Mouse (Mus musculus): Measurements from ENCODE around the gene Bicra. TPM values are rescaled to one million over a fixed set of nuclear protein-coding genes. Genes with fewer than 3 reads are reported as not detected.

The Bicra gene
- polyA plus RNA-seq, 1 experiment from 2014 or later, result 10.3 TPM

- Histone ChIP-seq H3K4me1 (no peaks in the 10 kb centered on the region), H3K4me2 (replicated peaks) (no peak overlapping the region), H3K9ac (no peak overlapping the region), H3K4me3 (replicated peaks) (no peak overlapping the region), H3K36me3 (peaks cover 85% of the 10 kb centered on the region), H3K27me3 (no peaks in the 10 kb centered on the region), H3K9me3 (replicated peaks) (no peaks in the 10 kb centered on the region), H3K27ac (replicated peaks) (no peak overlapping the region)
- WGBS, result 94% methylated on average over 3 of the region's 3 CpGs
- ATAC-seq (ENCODE audit: insufficient number of reproducible peaks, low FRiP score, low TSS enrichment, low read depth), result no peak
These were observed 56.0 kb downstream of the Bicra start for GRCm38 (mm10) chr7:15991764-15992163.

GRCm38 (mm10) chr7:15987661-15988356 lies 59.9 kb downstream of the Bicra start:
- Histone ChIP-seq H3K27me3 (no peaks in the 10 kb centered on the region), H3K4me1 (no peaks in the 10 kb centered on the region), H3K4me2 (replicated peaks) (no peak overlapping the region), H3K9ac (no peak overlapping the region), H3K36me3 (peaks cover 65% of the 10 kb centered on the region), H3K4me3 (replicated peaks) (no peak overlapping the region), H3K9me3 (replicated peaks) (no peaks in the 10 kb centered on the region), H3K27ac (replicated peaks) (no peak overlapping the region)
- ATAC-seq (ENCODE audit: insufficient number of reproducible peaks, low FRiP score, low TSS enrichment, low read depth), result peak; percentile 27; the same call in 1 of the 2 replicates
- 92% methylated on average over 16 of the region's 16 CpGs for WGBS

GRCm38 (mm10) chr7:15982729-15983407 lies 64.9 kb downstream of the Bicra start:
- Histone ChIP-seq H3K9ac (no peak overlapping the region), H3K9me3 (replicated peaks) (no peaks in the 10 kb centered on the region), H3K27ac (replicated peaks) (0 out of 2 replicates have a peak overlapping the region, but pooled peaks have one; percentile 49), H3K36me3 (peaks cover 50% of the 10 kb centered on the region), H3K4me1 (no peaks in the 10 kb centered on the region), H3K4me2 (replicated peaks) (no peak overlapping the region), H3K27me3 (no peaks in the 10 kb centered on the region), H3K4me3 (replicated peaks) (no peak overlapping the region)
- 33% methylated on average over 4 of the region's 4 CpGs for WGBS
- ATAC-seq (ENCODE audit: insufficient number of reproducible peaks, low FRiP score, low TSS enrichment, low read depth), result no peak

- Histone ChIP-seq H3K4me1 (no peaks in the 10 kb centered on the region), H3K9ac (no peak overlapping the region), H3K27ac (replicated peaks) (no peak overlapping the region), H3K9me3 (replicated peaks) (no peaks in the 10 kb centered on the region), H3K27me3 (no peaks in the 10 kb centered on the region), H3K36me3 (peaks cover 44% of the 10 kb centered on the region), H3K4me3 (replicated peaks) (no peak overlapping the region), H3K4me2 (replicated peaks) (no peak overlapping the region)
- WGBS, result 68% methylated on average over 4 of the region's 4 CpGs
- no peak for ATAC-seq (ENCODE audit: insufficient number of reproducible peaks, low FRiP score, low TSS enrichment, low read depth)
These were observed 66.2 kb downstream of the Bicra start for GRCm38 (mm10) chr7:15981538-15981937.

- no peaks in the 10 kb centered on the region for H3K9me3 ChIP-seq (replicated peaks)
- no peaks in the 10 kb centered on the region for H3K27me3 ChIP-seq
- H3K4me2 ChIP-seq (replicated peaks), result no peak overlapping the region
- peaks cover 49% of the 10 kb centered on the region for H3K36me3 ChIP-seq
- ATAC-seq (ENCODE audit: insufficient number of reproducible peaks, low FRiP score, low TSS enrichment, low read depth), result no peak
- no peak overlapping the region for H3K27ac ChIP-seq (replicated peaks)
- H3K4me3 ChIP-seq (replicated peaks), result no peak overlapping the region
- no peaks in the 10 kb centered on the region for H3K4me1 ChIP-seq
- 78% methylated on average over 8 of the region's 8 CpGs for WGBS
- no peak overlapping the region for H3K9ac ChIP-seq
These were observed 67.5 kb downstream of the Bicra start for GRCm38 (mm10) chr7:15980246-15980645.

GRCm38 (mm10) chr7:15975904-15976303 lies 71.8 kb downstream of the Bicra start:
- ATAC-seq (ENCODE audit: insufficient number of reproducible peaks, low FRiP score, low TSS enrichment, low read depth), result no peak
- Histone ChIP-seq H3K4me1 (no peaks in the 10 kb centered on the region), H3K9ac (no peak overlapping the region), H3K4me3 (replicated peaks) (no peak overlapping the region), H3K9me3 (replicated peaks) (no peaks in the 10 kb centered on the region), H3K27ac (replicated peaks) (peak overlapping the region; percentile 69; the same call in 1 of the 2 replicates), H3K27me3 (no peaks in the 10 kb centered on the region), H3K4me2 (replicated peaks) (no peak overlapping the region), H3K36me3 (peaks cover 73% of the 10 kb centered on the region)
- 76% methylated on average over 4 of the region's 4 CpGs for WGBS

- Histone ChIP-seq H3K4me1 (no peaks in the 10 kb centered on the region), H3K9me3 (replicated peaks) (no peaks in the 10 kb centered on the region), H3K9ac (no peak overlapping the region), H3K27me3 (no peaks in the 10 kb centered on the region), H3K4me3 (replicated peaks) (no peak overlapping the region), H3K36me3 (peaks cover 76% of the 10 kb centered on the region), H3K27ac (replicated peaks) (0 out of 2 replicates have a peak overlapping the region, but pooled peaks have one; percentile 69), H3K4me2 (replicated peaks) (no peak overlapping the region)
- peak; percentile 16; the same call in 1 of the 2 replicates for ATAC-seq (ENCODE audit: insufficient number of reproducible peaks, low FRiP score, low TSS enrichment, low read depth)
- WGBS, result 90% methylated on average over 10 of the region's 10 CpGs
These were observed 72.3 kb downstream of the Bicra start for GRCm38 (mm10) chr7:15975451-15975850.

GRCm38 (mm10) chr7:15974712-15975111 lies 73.0 kb downstream of the Bicra start:
- Histone ChIP-seq H3K4me1 (no peaks in the 10 kb centered on the region), H3K9me3 (replicated peaks) (no peaks in the 10 kb centered on the region), H3K4me2 (replicated peaks) (no peak overlapping the region), H3K4me3 (replicated peaks) (no peak overlapping the region), H3K27me3 (no peaks in the 10 kb centered on the region), H3K9ac (no peak overlapping the region), H3K27ac (replicated peaks) (no peak overlapping the region), H3K36me3 (peaks cover 72% of the 10 kb centered on the region)
- 58% methylated on average over 5 of the region's 5 CpGs for WGBS
- ATAC-seq (ENCODE audit: insufficient number of reproducible peaks, low FRiP score, low TSS enrichment, low read depth), result no peak

- H3K4me1 ChIP-seq, result no peaks in the 10 kb centered on the region
- H3K9me3 ChIP-seq (replicated peaks), result no peaks in the 10 kb centered on the region
- WGBS, result 70% methylated on average over 25 of the region's 25 CpGs
- H3K27ac ChIP-seq (replicated peaks), result no peak overlapping the region
- no peak overlapping the region for H3K9ac ChIP-seq
- H3K4me2 ChIP-seq (replicated peaks), result no peak overlapping the region
- no peak overlapping the region for H3K4me3 ChIP-seq (replicated peaks)
- no peak for ATAC-seq (ENCODE audit: insufficient number of reproducible peaks, low FRiP score, low TSS enrichment, low read depth)
- H3K27me3 ChIP-seq, result no peaks in the 10 kb centered on the region
- peaks cover 49% of the 10 kb centered on the region for H3K36me3 ChIP-seq
These were observed 75.5 kb downstream of the Bicra start for GRCm38 (mm10) chr7:15972247-15972646.

- no peak overlapping the region for H3K9ac ChIP-seq
- ATAC-seq (ENCODE audit: insufficient number of reproducible peaks, low FRiP score, low TSS enrichment, low read depth), result no peak
- H3K9me3 ChIP-seq (replicated peaks), result no peaks in the 10 kb centered on the region
- no peak overlapping the region for H3K27ac ChIP-seq (replicated peaks)
- H3K27me3 ChIP-seq, result no peaks in the 10 kb centered on the region
- WGBS, result 86% methylated on average over 3 of the region's 3 CpGs
- no peak overlapping the region for H3K4me2 ChIP-seq (replicated peaks)
- H3K4me1 ChIP-seq, result peaks cover 17% of the 10 kb centered on the region
- peaks cover 36% of the 10 kb centered on the region for H3K36me3 ChIP-seq
- no peak overlapping the region for H3K4me3 ChIP-seq (replicated peaks)
These were observed 78.0 kb downstream of the Bicra start for GRCm38 (mm10) chr7:15969674-15970073.

GRCm38 (mm10) chr7:15968322-15968721 lies 79.4 kb downstream of the Bicra start:
- H3K36me3 ChIP-seq, result peaks cover 29% of the 10 kb centered on the region
- no peak overlapping the region for H3K4me2 ChIP-seq (replicated peaks)
- H3K27me3 ChIP-seq, result no peaks in the 10 kb centered on the region
- WGBS, result 85% methylated on average over 8 of the region's 8 CpGs
- no peak overlapping the region for H3K4me3 ChIP-seq (replicated peaks)
- H3K4me1 ChIP-seq, result peaks cover 30% of the 10 kb centered on the region
- H3K27ac ChIP-seq (replicated peaks), result no peak overlapping the region
- no peaks in the 10 kb centered on the region for H3K9me3 ChIP-seq (replicated peaks)
- no peak overlapping the region for H3K9ac ChIP-seq
- no peak for ATAC-seq (ENCODE audit: insufficient number of reproducible peaks, low FRiP score, low TSS enrichment, low read depth)
